Mouse (Mus musculus) midbrain, postnatal 0 days (tissue): Measurements from ENCODE around the gene Kcnk18. TPM values are rescaled to one million over a fixed set of nuclear protein-coding genes. Genes with fewer than 3 reads are reported as not detected.

Experiments used
- ATAC-seq: fragments of 200-750 bp; cut with Nextera tagmentation; 2 replicates; pipeline ENCODE4 v1.8.0; 2017; ENCODE audit warnings: moderate number of reproducible peaks, mild to moderate bottlenecking, moderate TSS enrichment, moderate library complexity; ENCODE audit not compliant: low FRiP score
- DNase-seq: peaks from one replicate; pipeline ENCODE4 v3.0.0-alpha.2; 2015; ENCODE audit warnings: low spot score
- H3K27ac ChIP-seq: fragments of 300-500 bp; sonication (generic); 2 replicates; pipeline ENCODE4 v1.5.1; 2014; ENCODE audit warnings: low read depth, mild to moderate bottlenecking, low read length, mixed read lengths
- H3K27me3 ChIP-seq: fragments of 300-500 bp; sonication (generic); 2 replicates; pipeline ENCODE4 v1.6.1; 2014; ENCODE audit warnings: low read length, control low read depth, mixed read lengths; ENCODE audit not compliant: insufficient read depth
- H3K36me3 ChIP-seq: fragments of 300-500 bp; sonication (generic); 2 replicates; pipeline ENCODE4 v1.6.1; 2014; ENCODE audit warnings: low read length, control low read depth, mixed read lengths; ENCODE audit not compliant: insufficient read depth
- H3K4me1 ChIP-seq: fragments of 300-500 bp; sonication (generic); 2 replicates; pipeline ENCODE4 v1.6.1; 2014; ENCODE audit warnings: mild to moderate bottlenecking, control low read depth, antibody characterized with exemption, low read length, mixed read lengths; ENCODE audit not compliant: insufficient read depth
- H3K4me2 ChIP-seq: fragments of 300-500 bp; sonication (generic); 2 replicates; pipeline ENCODE4 v1.6.1; 2014; ENCODE audit warnings: low read depth, mild to moderate bottlenecking, low read length, mixed read lengths; ENCODE audit not compliant: poor library complexity, severe bottlenecking
- H3K4me3 ChIP-seq: fragments of 300-500 bp; sonication (generic); 2 replicates; pipeline ENCODE4 v1.5.1; 2014; ENCODE audit warnings: low read depth, mild to moderate bottlenecking, low read length, moderate library complexity
- H3K9ac ChIP-seq: fragments of 300-500 bp; sonication (generic); replicated peaks from 2 replicates; pipeline ENCODE4 v1.6.1; 2014; ENCODE audit warnings: mild to moderate bottlenecking, low read length, moderate library complexity, mixed read lengths; ENCODE audit not compliant: poor library complexity, severe bottlenecking
- H3K9me3 ChIP-seq: fragments of 300-500 bp; sonication (generic); 2 replicates; pipeline ENCODE4 v1.6.1; 2016; ENCODE audit warnings: low read length, control low read depth
- CTCF ChIP-seq: IDR thresholded peaks from 2 replicates; pipeline ENCODE4 v1.5.1; 2016; ENCODE audit warnings: antibody characterized with exemption, mild to moderate bottlenecking
- WGBS: fragments of 180-500 bp; shearing (Covaris S2); extraction: QIAGEN DNeasy Blood & Tissue Kit; methylation state at CpG from one replicate; pipeline ENCODE4 v1.1.7; 2014; 5-methylcytosine and 5-hydroxymethylcytosine counted together
- polyA plus RNA-seq: library from polyadenylated mRNA; unstranded; fragments of >200 nt; fragmentation: Nextera tagmentation; extraction: Ambion mirVana; gene quantifications from 2 replicates; pipeline ENCODE4 v1.2.1, GENCODE M21; 2015
- total RNA-seq: library from RNA; depleted of rRNA; stranded (reverse); fragments of >200 nt; gene quantifications from 2 replicates; pipeline ENCODE4 v1.2.3, GENCODE M21; 2014

The Kcnk18 gene
- total and polyA plus RNA-seq, 2 experiments from 2014 or later, result not detected

GRCm38 (mm10) chr19:59236046-59236445 lies 17.0 kb downstream of the Kcnk18 start:
- Histone ChIP-seq H3K4me2 (no peak overlapping the region), H3K4me3 (no peak overlapping the region), H3K36me3 (no peaks in the 10 kb centered on the region), H3K9ac (no peak overlapping the region), H3K4me1 (no peaks in the 10 kb centered on the region), H3K27ac (no peak overlapping the region), H3K27me3 (no peaks in the 10 kb centered on the region), H3K9me3 (no peaks in the 10 kb centered on the region)
- DNase-seq (no peak), ATAC-seq (no peak)
- TF ChIP-seq CTCF, result no peak
- 75% methylated on average over 6 of the region's 6 CpGs for WGBS

- Histone ChIP-seq H3K27me3 (0 out of 2 replicates have a peak, but pooled peaks cover 3% of the 10 kb centered on the region), H3K27ac (no peak overlapping the region), H3K9ac (no peak overlapping the region), H3K4me3 (no peak overlapping the region), H3K4me2 (no peak overlapping the region), H3K4me1 (no peaks in the 10 kb centered on the region), H3K9me3 (no peaks in the 10 kb centered on the region), H3K36me3 (no peaks in the 10 kb centered on the region)
- no peak for TF ChIP-seq CTCF
- DNase-seq (no peak), ATAC-seq (no peak)
- WGBS, result 76% methylated on average over 3 of the region's 3 CpGs
Observed at GRCm38 (mm10) chr19:59238630-59239029, 19.6 kb downstream of the Kcnk18 start.

GRCm38 (mm10) chr19:59239124-59239817 lies 20.3 kb downstream of the Kcnk18 start:
- Histone ChIP-seq H3K4me2 (no peak overlapping the region), H3K9ac (no peak overlapping the region), H3K4me3 (no peak overlapping the region), H3K27me3 (0 out of 2 replicates have a peak, but pooled peaks cover 3% of the 10 kb centered on the region), H3K4me1 (no peaks in the 10 kb centered on the region), H3K36me3 (no peaks in the 10 kb centered on the region), H3K27ac (no peak overlapping the region), H3K9me3 (no peaks in the 10 kb centered on the region)
- DNase-seq (peak; percentile 78), ATAC-seq (peak; percentile 47; the same call in 1 of the 2 replicates)
- WGBS, result 26% methylated on average over 17 of the region's 17 CpGs
- peak; percentile 100 for TF ChIP-seq CTCF

- no peak overlapping the region for H3K4me3 ChIP-seq
- WGBS, result 85% methylated on average over 4 of the region's 4 CpGs
- no peak for TF ChIP-seq CTCF
Observed at GRCm38 (mm10) chr19:59241987-59242386, 23.0 kb downstream of the Kcnk18 start.

GRCm38 (mm10) chr19:59243057-59243456 lies 24.0 kb downstream of the Kcnk18 start:
- no peak overlapping the region for H3K9ac ChIP-seq
- 0 out of 2 replicates have a peak, but pooled peaks cover 3% of the 10 kb centered on the region for H3K27me3 ChIP-seq
- no peak overlapping the region for H3K27ac ChIP-seq
- H3K4me1 ChIP-seq, result no peaks in the 10 kb centered on the region
- ATAC-seq (no peak), DNase-seq (no peak)
- H3K36me3 ChIP-seq, result no peaks in the 10 kb centered on the region
- no peak overlapping the region for H3K4me2 ChIP-seq
- WGBS, result 89% methylated on average over 2 of the region's 2 CpGs
- no peaks in the 10 kb centered on the region for H3K9me3 ChIP-seq
- TF ChIP-seq CTCF, result no peak
- no peak overlapping the region for H3K4me3 ChIP-seq

More at GRCm38 (mm10) chr19:59241987-59242386, 23.0 kb downstream of the Kcnk18 start:
- no peaks in the 10 kb centered on the region for H3K36me3 ChIP-seq
- no peak for DNase-seq
- no peaks in the 10 kb centered on the region for H3K9me3 ChIP-seq
- H3K27ac ChIP-seq, result no peak overlapping the region
- no peak overlapping the region for H3K9ac ChIP-seq
- H3K4me2 ChIP-seq, result no peak overlapping the region
- H3K4me1 ChIP-seq, result no peaks in the 10 kb centered on the region
- no peak for ATAC-seq
- H3K27me3 ChIP-seq, result 0 out of 2 replicates have a peak, but pooled peaks cover 3% of the 10 kb centered on the region

- no peaks in the 10 kb centered on the region for H3K9me3 ChIP-seq
- WGBS, result 78% methylated on average over 4 of the region's 4 CpGs
- DNase-seq, result no peak
- no peaks in the 10 kb centered on the region for H3K36me3 ChIP-seq
- H3K4me2 ChIP-seq, result no peak overlapping the region
- no peak overlapping the region for H3K27ac ChIP-seq
- no peak overlapping the region for H3K9ac ChIP-seq
- no peak overlapping the region for H3K4me3 ChIP-seq
- ATAC-seq, result no peak
- no peaks in the 10 kb centered on the region for H3K4me1 ChIP-seq
- TF ChIP-seq CTCF, result no peak
- no peaks in the 10 kb centered on the region for H3K27me3 ChIP-seq
Observed at GRCm38 (mm10) chr19:59248144-59248543, 29.1 kb downstream of the Kcnk18 start.
